Mouse (Mus musculus) thymus, adult 2 months (tissue): ENCODE measurements around the gene Dpm2. TPM values are rescaled to one million over a fixed set of nuclear protein-coding genes. Genes with fewer than 3 reads are reported as not detected.
A peak's percentile ranks its signal among the peaks of the same experiment; 100 is the strongest.

Experiments used
- DNase-seq: peaks from one replicate; pipeline ENCODE4 v3.0.0; 2021
- H3K27ac ChIP-seq: fragments of 200-500 bp; 2 replicates; pipeline ENCODE4 v1.5.1; 2012; ENCODE audit warnings: low read length, control low read depth; ENCODE audit not compliant: control insufficient read depth, insufficient read depth
- H3K27me3 ChIP-seq: fragments of 200-500 bp; 2 replicates; pipeline ENCODE4 v1.6.1; 2012; ENCODE audit warnings: mild to moderate bottlenecking, low read length, moderate library complexity, mixed read lengths; ENCODE audit not compliant: control insufficient read depth, insufficient read depth
- H3K36me3 ChIP-seq: fragments of 200-500 bp; 2 replicates; pipeline ENCODE4 v1.6.1; 2012; ENCODE audit warnings: mild to moderate bottlenecking, low read length, moderate library complexity; ENCODE audit not compliant: control insufficient read depth, insufficient read depth
- H3K4me1 ChIP-seq: fragments of 200-500 bp; replicated peaks from 2 replicates; pipeline ENCODE4 v1.6.1; 2012; ENCODE audit warnings: low read length; ENCODE audit not compliant: control insufficient read depth, insufficient read depth
- H3K4me3 ChIP-seq: fragments of 200-500 bp; 2 replicates; pipeline ENCODE4 v1.5.1; 2012; ENCODE audit warnings: mild to moderate bottlenecking, low read length, control low read depth, moderate library complexity; ENCODE audit not compliant: control insufficient read depth, insufficient read depth
- CTCF ChIP-seq: fragments of 200-500 bp; IDR thresholded peaks from 2 replicates; pipeline ENCODE4 v1.5.1; 2012; ENCODE audit warnings: mild to moderate bottlenecking, control low read depth, low read length, moderate library complexity, borderline replicate concordance; ENCODE audit not compliant: control insufficient read depth, poor library complexity, insufficient read depth; ENCODE audit errors: extremely low read depth
- POLR2A ChIP-seq: fragments of 200-500 bp; IDR thresholded peaks from 2 replicates; pipeline ENCODE4 v1.6.1; 2012; ENCODE audit warnings: mild to moderate bottlenecking, low read length, control low read depth, moderate library complexity; ENCODE audit not compliant: control insufficient read depth, poor library complexity, insufficient read depth; ENCODE audit errors: extremely low read depth
- WGBS: fragments of 180-500 bp; shearing (Covaris S2); methylation state at CpG from one replicate; pipeline ENCODE4 v1.1.7; 2018; 5-methylcytosine and 5-hydroxymethylcytosine counted together
- polyA plus RNA-seq: library from polyadenylated mRNA; depleted of rRNA; stranded (reverse); fragments of >200 nt; gene quantifications from 2 replicates; pipeline ENCODE4 v1.2.3, GENCODE M21; 2012; rRNA removed

Gene Dpm2
- polyA plus RNA-seq, 1 experiment, result 173 TPM

- Histone ChIP-seq H3K4me1 (no peaks in the 10 kb centered on the region), H3K27me3 (no peaks in the 10 kb centered on the region), H3K36me3 (no peaks in the 10 kb centered on the region), H3K27ac (no peak overlapping the region), H3K4me3 (no peak overlapping the region)
- 98% methylated on average over 4 of the region's 4 CpGs for WGBS
- DNase-seq, result no peak
- no peak for TF ChIP-seq POLR2A
- TF ChIP-seq CTCF, result 0 out of 2 replicates have a peak, but pooled peaks have one; percentile 23
These were observed 46.9 kb downstream of the Dpm2 start for GRCm38 (mm10) chr2:32617601-32618000.

GRCm38 (mm10) chr2:32618051-32618450, 47.4 kb downstream of the Dpm2 start:
- no peaks in the 10 kb centered on the region for H3K36me3 ChIP-seq

GRCm38 (mm10) chr2:32620682-32621516, 50.2 kb downstream of the Dpm2 start:
- no peak for DNase-seq
- no peaks in the 10 kb centered on the region for H3K27me3 ChIP-seq
- 87% methylated on average over 4 of the region's 4 CpGs for WGBS
- no peak overlapping the region for H3K4me3 ChIP-seq
- H3K36me3 ChIP-seq, result no peaks in the 10 kb centered on the region
- TF ChIP-seq CTCF (no peak), POLR2A (no peak)
- no peak overlapping the region for H3K27ac ChIP-seq
- H3K4me1 ChIP-seq, result no peaks in the 10 kb centered on the region

More at GRCm38 (mm10) chr2:32618051-32618450, 47.4 kb downstream of the Dpm2 start:
- DNase-seq, result no peak
- Histone ChIP-seq H3K4me3 (no peak overlapping the region), H3K27ac (no peak overlapping the region), H3K4me1 (no peaks in the 10 kb centered on the region), H3K27me3 (no peaks in the 10 kb centered on the region)
- TF ChIP-seq POLR2A (no peak), CTCF (no peak)
- 98% methylated on average over 9 of the region's 9 CpGs for WGBS

- 68% methylated on average over 7 of the region's 7 CpGs for WGBS
- H3K4me1 ChIP-seq, result no peaks in the 10 kb centered on the region
These were observed 50.8 kb downstream of the Dpm2 start, which contains the start of gene Ak1 for GRCm38 (mm10) chr2:32621517-32621859. Ak1 (plus strand) TSS chr2:32621758.

More at GRCm38 (mm10) chr2:32621517-32621859, 50.8 kb downstream of the Dpm2 start, which contains the start of gene Ak1:
- Histone ChIP-seq H3K4me3 (no peak within 1 kb of the TSS), H3K27ac (no peak within 1 kb of the TSS), H3K36me3 (no peaks in the 10 kb centered on the region), H3K27me3 (no peaks in the 10 kb centered on the region)
- TF ChIP-seq POLR2A (no peak), CTCF (no peak)
- no peak for DNase-seq

Other genes starting within 250 kb of the Dpm2 start
- gene Ciz1, start 218.5 kb upstream of the Dpm2 start, polyA plus RNA-seq, result 517 and 528 TPM in 2 replicates
- 10.7 and 12.1 TPM in 2 replicates for gene Dnm1, start 217.5 kb upstream of the Dpm2 start, polyA plus RNA-seq
- gene 1110008P14Rik, start 188.9 kb upstream of the Dpm2 start, polyA plus RNA-seq, result 192 and 257 TPM in 2 replicates
- gene Lcn2, start 182.6 kb upstream of the Dpm2 start, polyA plus RNA-seq, result 23.8 and 27.3 TPM in 2 replicates
- gene Ptges2, start 175.0 kb upstream of the Dpm2 start, polyA plus RNA-seq, result 17.9 and 24.7 TPM in 2 replicates
- gene Naif1, start 120.4 kb upstream of the Dpm2 start, polyA plus RNA-seq, result 8.8 and 9.2 TPM in 2 replicates
- gene Slc25a25, start 119.4 kb upstream of the Dpm2 start, polyA plus RNA-seq, result 25.3 and 29.3 TPM in 2 replicates
- 57.4 and 66.7 TPM in 2 replicates for gene Fam102a, start 35.5 kb upstream of the Dpm2 start, polyA plus RNA-seq
- gene Pip5kl1, start 3.9 kb downstream of the Dpm2 start, polyA plus RNA-seq, result 0.92 and 1.1 TPM in 2 replicates
- gene 9430097D07Rik, start 4.8 kb downstream of the Dpm2 start, polyA plus RNA-seq, result not detected in 2 replicates
- gene St6galnac4, start 16.2 kb downstream of the Dpm2 start, polyA plus RNA-seq, result 29.3 and 34.1 TPM in 2 replicates
- 18.1 and 25.9 TPM in 2 replicates for gene St6galnac6, start 28.9 kb downstream of the Dpm2 start, polyA plus RNA-seq
- gene Ak1, start 50.9 kb downstream of the Dpm2 start, polyA plus RNA-seq, result 3.6 and 23.5 TPM in 2 replicates
- 62.1 and 66.1 TPM in 2 replicates for gene Eng, start 75.7 kb downstream of the Dpm2 start, polyA plus RNA-seq
- 61.8 and 65.7 TPM in 2 replicates for gene Fpgs, start 133.3 kb downstream of the Dpm2 start, polyA plus RNA-seq
- 220 and 239 TPM in 2 replicates for gene Cdk9, start 142.2 kb downstream of the Dpm2 start, polyA plus RNA-seq
- gene Sh2d3c, start 150.2 kb downstream of the Dpm2 start, polyA plus RNA-seq, result 104 and 106 TPM in 2 replicates
- 0.20 and 0.27 TPM in 2 replicates for gene 6330409D20Rik, start 170.2 kb downstream of the Dpm2 start, polyA plus RNA-seq
- gene Tor2a, start 186.4 kb downstream of the Dpm2 start, polyA plus RNA-seq, result 169 and 171 TPM in 2 replicates
- gene Ttc16, start 204.8 kb downstream of the Dpm2 start, polyA plus RNA-seq, result 1.9 and 2.3 TPM in 2 replicates
- 36.5 and 43.4 TPM in 2 replicates for gene Ptrh1, start 204.9 kb downstream of the Dpm2 start, polyA plus RNA-seq
- gene Cfap157, start 213.6 kb downstream of the Dpm2 start, polyA plus RNA-seq, result 0.11 and 0.27 TPM in 2 replicates